Mouse (Mus musculus): ENCODE results near the gene Cox7c.
A peak's percentile ranks its signal among the peaks of the same experiment; 100 is the strongest.

Cox7c gene

GRCm38 (mm10) chr13:86046254-86046951 is at the start of gene Cox7c:
Cox7c (minus strand) TSS chr13:86046904.
- DNase-seq: peak; percentile 95

- DNase-seq: no peak
These were observed 21.5 kb upstream of the Cox7c start for GRCm38 (mm10) chr13:86068011-86068724.

DNA sequence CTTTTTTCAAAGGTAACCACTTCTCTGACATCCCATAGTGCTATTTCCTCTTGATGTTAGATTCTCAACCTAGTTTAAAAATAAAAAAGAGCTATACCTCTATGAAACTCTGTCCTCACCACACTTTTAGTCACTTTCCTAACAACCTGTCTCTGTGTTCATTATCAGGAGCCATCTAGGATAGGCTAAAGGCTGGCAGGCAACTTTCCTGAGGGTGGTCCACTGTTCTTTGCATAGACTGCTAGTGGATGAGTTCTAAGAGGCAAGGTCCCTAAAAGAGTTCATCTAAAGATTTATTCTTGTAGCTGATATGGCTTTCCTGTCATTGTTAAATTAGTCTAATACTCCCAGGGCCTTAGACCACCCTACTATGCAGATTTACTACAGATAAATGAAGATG is 20.8 kb upstream of the Cox7c start:
- no peak for DNase-seq

DNA sequence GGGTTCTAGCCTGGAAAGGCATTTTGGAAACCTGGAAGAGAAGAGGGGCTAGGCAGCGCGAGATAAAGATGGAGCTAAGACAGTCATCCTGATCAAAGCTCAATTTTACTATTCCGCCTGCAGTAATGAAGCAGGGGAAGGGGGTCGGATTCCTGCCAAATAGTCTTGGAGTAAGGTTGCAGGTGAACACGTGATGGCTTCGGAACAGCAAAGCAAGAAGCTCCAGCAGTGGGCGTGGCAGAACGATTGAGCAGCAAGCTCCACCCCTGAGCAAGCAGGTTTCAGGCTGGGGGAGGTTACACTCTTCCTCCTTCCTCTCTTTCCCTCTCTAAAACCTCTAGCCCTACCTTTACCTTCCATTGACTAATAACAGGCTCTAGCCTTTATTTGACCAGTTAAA is 7.4 kb upstream of the Cox7c start:
- DNase-seq: peak; percentile 13

- DNase-seq: no peak
These were observed 41.6 kb downstream of the Cox7c start for GRCm38 (mm10) chr13:86004907-86005675.

Data from kidney, adult 9 months (tissue).